Mouse (Mus musculus) midbrain, embryonic 13.5 days (tissue): ENCODE measurements around the gene Cacng2. TPM values are rescaled to one million over a fixed set of nuclear protein-coding genes. Genes with fewer than 3 reads are reported as not detected.
A peak's percentile ranks its signal among the peaks of the same experiment; 100 is the strongest.

Experiments used
- ATAC-seq: fragments of 200-750 bp; cut with Nextera tagmentation; 2 replicates; pipeline ENCODE4 v1.8.0; 2017; ENCODE audit warnings: mild to moderate bottlenecking, moderate TSS enrichment, moderate library complexity
- H3K27ac ChIP-seq: fragments of 300-500 bp; sonication (generic); 2 replicates; pipeline ENCODE4 v1.5.1; 2015; ENCODE audit warnings: inconsistent platforms, mild to moderate bottlenecking, moderate library complexity
- H3K27me3 ChIP-seq: fragments of 300-500 bp; sonication (generic); 2 replicates; pipeline ENCODE4 v1.6.1; 2015; ENCODE audit warnings: mild to moderate bottlenecking, inconsistent platforms
- H3K36me3 ChIP-seq: fragments of 300-500 bp; sonication (generic); 2 replicates; pipeline ENCODE4 v1.6.1; 2015; ENCODE audit warnings: mild to moderate bottlenecking, inconsistent platforms
- H3K4me1 ChIP-seq: fragments of 300-500 bp; sonication (generic); replicated peaks from 2 replicates; pipeline ENCODE4 v1.6.1; 2015; ENCODE audit warnings: inconsistent platforms
- H3K4me2 ChIP-seq: fragments of 300-500 bp; sonication (generic); replicated peaks from 2 replicates; pipeline ENCODE4 v1.6.1; 2015; ENCODE audit warnings: moderate library complexity, mild to moderate bottlenecking, inconsistent platforms
- H3K4me3 ChIP-seq: fragments of 300-500 bp; sonication (generic); replicated peaks from 2 replicates; pipeline ENCODE4 v1.5.1; 2015; ENCODE audit warnings: mild to moderate bottlenecking, inconsistent platforms
- H3K9ac ChIP-seq: fragments of 300-500 bp; sonication (generic); replicated peaks from 2 replicates; pipeline ENCODE4 v1.6.1; 2015; ENCODE audit warnings: mild to moderate bottlenecking, inconsistent platforms
- H3K9me3 ChIP-seq: fragments of 300-500 bp; sonication (generic); 2 replicates; pipeline ENCODE4 v1.6.1; 2016; ENCODE audit warnings: mild to moderate bottlenecking, inconsistent platforms
- WGBS: fragments of 180-500 bp; shearing (Covaris S2); methylation state at CpG from one replicate; pipeline ENCODE4 v1.1.7; 2015; 5-methylcytosine and 5-hydroxymethylcytosine counted together
- polyA plus RNA-seq: library from polyadenylated mRNA; unstranded; fragments of >200 nt; fragmentation: Nextera tagmentation; extraction: Ambion mirVana; gene quantifications from 2 replicates; pipeline ENCODE4 v1.2.1, GENCODE M21; 2015

Gene Cacng2
- polyA plus RNA-seq, 1 experiment from 2014 or later, result 9.0 TPM

- ATAC-seq, result no peak
- H3K36me3 ChIP-seq, result no peaks in the 10 kb centered on the region
- peaks cover 38% of the 10 kb centered on the region for H3K4me1 ChIP-seq
- no peak overlapping the region for H3K9ac ChIP-seq
- no peak overlapping the region for H3K4me3 ChIP-seq
- 73% methylated on average over 7 of the region's 7 CpGs for whole genome bisulfite sequencing
- no peak overlapping the region for H3K4me2 ChIP-seq
- H3K27me3 ChIP-seq, result no peaks in the 10 kb centered on the region
- H3K9me3 ChIP-seq, result no peaks in the 10 kb centered on the region
- H3K27ac ChIP-seq, result no peak overlapping the region
Observed at GRCm38 (mm10) chr15:78081384-78081783, 38.4 kb downstream of the Cacng2 start.

GRCm38 (mm10) chr15:78080326-78080725 lies 39.5 kb downstream of the Cacng2 start:
- 85% methylated on average over 4 of the region's 4 CpGs for WGBS
- Histone ChIP-seq H3K9ac (no peak overlapping the region), H3K27me3 (no peaks in the 10 kb centered on the region)

GRCm38 (mm10) chr15:78078776-78079628 lies 40.8 kb downstream of the Cacng2 start:
- WGBS, result 73% methylated on average over 15 of the region's 15 CpGs
- no peaks in the 10 kb centered on the region for H3K9me3 ChIP-seq
- H3K9ac ChIP-seq, result 0 out of 2 replicates have a peak overlapping the region, but pooled peaks have one; percentile 10
- H3K4me1 ChIP-seq, result peaks cover 34% of the 10 kb centered on the region
- no peak overlapping the region for H3K4me3 ChIP-seq
- no peak for ATAC-seq
- no peak overlapping the region for H3K4me2 ChIP-seq
- H3K36me3 ChIP-seq, result no peaks in the 10 kb centered on the region
- no peaks in the 10 kb centered on the region for H3K27me3 ChIP-seq
- no peak overlapping the region for H3K27ac ChIP-seq

More at GRCm38 (mm10) chr15:78080326-78080725, 39.5 kb downstream of the Cacng2 start:
- no peak overlapping the region for H3K4me2 ChIP-seq
- ATAC-seq, result no peak
- no peak overlapping the region for H3K4me3 ChIP-seq
- H3K36me3 ChIP-seq, result no peaks in the 10 kb centered on the region
- H3K4me1 ChIP-seq, result peaks cover 34% of the 10 kb centered on the region
- no peak overlapping the region for H3K27ac ChIP-seq
- H3K9me3 ChIP-seq, result no peaks in the 10 kb centered on the region

GRCm38 (mm10) chr15:78078206-78078605 lies 41.6 kb downstream of the Cacng2 start:
- no peaks in the 10 kb centered on the region for H3K27me3 ChIP-seq
- H3K9me3 ChIP-seq, result no peaks in the 10 kb centered on the region
- WGBS, result 77% methylated on average over 5 of the region's 5 CpGs
- no peak for ATAC-seq
- H3K4me2 ChIP-seq, result no peak overlapping the region
- H3K4me3 ChIP-seq, result no peak overlapping the region
- no peak overlapping the region for H3K9ac ChIP-seq
- H3K4me1 ChIP-seq, result peaks cover 27% of the 10 kb centered on the region
- no peak overlapping the region for H3K27ac ChIP-seq
- no peaks in the 10 kb centered on the region for H3K36me3 ChIP-seq

- Histone ChIP-seq H3K4me3 (no peak overlapping the region), H3K27ac (no peak overlapping the region), H3K4me1 (peaks cover 9% of the 10 kb centered on the region; the same call in 1 of the 2 replicates), H3K36me3 (no peaks in the 10 kb centered on the region), H3K9ac (no peak overlapping the region), H3K9me3 (no peaks in the 10 kb centered on the region), H3K27me3 (no peaks in the 10 kb centered on the region), H3K4me2 (no peak overlapping the region)
- no peak for ATAC-seq
- WGBS, result 39% methylated on average over 3 of the region's 3 CpGs
Observed at GRCm38 (mm10) chr15:78075921-78076320, 43.9 kb downstream of the Cacng2 start.

GRCm38 (mm10) chr15:78073109-78073508 lies 46.7 kb downstream of the Cacng2 start:
- ATAC-seq, result no peak
- no peak overlapping the region for H3K4me2 ChIP-seq
- H3K27ac ChIP-seq, result no peak overlapping the region
- H3K4me1 ChIP-seq, result no peaks in the 10 kb centered on the region
- 85% methylated on average over 7 of the region's 7 CpGs for WGBS
- no peaks in the 10 kb centered on the region for H3K27me3 ChIP-seq
- H3K36me3 ChIP-seq, result no peaks in the 10 kb centered on the region
- H3K9me3 ChIP-seq, result no peaks in the 10 kb centered on the region
- no peak overlapping the region for H3K4me3 ChIP-seq
- no peak overlapping the region for H3K9ac ChIP-seq

GRCm38 (mm10) chr15:78066475-78066874 lies 53.4 kb downstream of the Cacng2 start:
- ATAC-seq, result no peak
- no peaks in the 10 kb centered on the region for H3K36me3 ChIP-seq
- H3K9ac ChIP-seq, result no peak overlapping the region
- H3K4me3 ChIP-seq, result no peak overlapping the region
- 3% methylated on average over 5 of the region's 5 CpGs for WGBS
- H3K4me2 ChIP-seq, result no peak overlapping the region
- no peak overlapping the region for H3K27ac ChIP-seq
- H3K9me3 ChIP-seq, result no peaks in the 10 kb centered on the region
- no peaks in the 10 kb centered on the region for H3K27me3 ChIP-seq
- H3K4me1 ChIP-seq, result peaks cover 24% of the 10 kb centered on the region

- no peak for ATAC-seq
- 11% methylated on average over 5 of the region's 5 CpGs for WGBS
- Histone ChIP-seq H3K4me1 (peaks cover 24% of the 10 kb centered on the region), H3K9me3 (no peaks in the 10 kb centered on the region), H3K4me3 (no peak overlapping the region), H3K36me3 (no peaks in the 10 kb centered on the region), H3K27ac (no peak overlapping the region; the same call in 1 of the 2 replicates), H3K27me3 (no peaks in the 10 kb centered on the region), H3K4me2 (no peak overlapping the region), H3K9ac (no peak overlapping the region)
Observed at GRCm38 (mm10) chr15:78065541-78065940, 54.3 kb downstream of the Cacng2 start.

GRCm38 (mm10) chr15:78064340-78064739 lies 55.5 kb downstream of the Cacng2 start:
- Histone ChIP-seq H3K27ac (peak overlapping the region; percentile 57), H3K36me3 (no peaks in the 10 kb centered on the region), H3K9me3 (no peaks in the 10 kb centered on the region), H3K27me3 (no peaks in the 10 kb centered on the region), H3K4me1 (peaks cover 24% of the 10 kb centered on the region), H3K4me2 (no peak overlapping the region), H3K9ac (no peak overlapping the region), H3K4me3 (no peak overlapping the region)
- ATAC-seq, result no peak
- 43% methylated on average over 6 of the region's 6 CpGs for WGBS

GRCm38 (mm10) chr15:78062467-78062866 lies 57.4 kb downstream of the Cacng2 start:
- H3K9me3 ChIP-seq, result no peaks in the 10 kb centered on the region
- ATAC-seq, result no peak
- WGBS, result 73% methylated on average over 14 of the region's 14 CpGs
- peaks cover 24% of the 10 kb centered on the region for H3K4me1 ChIP-seq
- H3K4me3 ChIP-seq, result no peak overlapping the region
- H3K27me3 ChIP-seq, result no peaks in the 10 kb centered on the region
- no peak overlapping the region for H3K9ac ChIP-seq
- no peaks in the 10 kb centered on the region for H3K36me3 ChIP-seq
- no peak overlapping the region for H3K27ac ChIP-seq
- H3K4me2 ChIP-seq, result no peak overlapping the region

- 89% methylated on average over 1 of the region's 1 CpGs for WGBS
- Histone ChIP-seq H3K4me2 (no peak overlapping the region), H3K27ac (no peak overlapping the region), H3K4me1 (no peaks in the 10 kb centered on the region), H3K9ac (no peak overlapping the region), H3K36me3 (no peaks in the 10 kb centered on the region), H3K27me3 (no peaks in the 10 kb centered on the region), H3K9me3 (no peaks in the 10 kb centered on the region), H3K4me3 (no peak overlapping the region)
- no peak for ATAC-seq
Observed at GRCm38 (mm10) chr15:78056930-78057329, 62.9 kb downstream of the Cacng2 start.

- Histone ChIP-seq H3K27ac (no peak overlapping the region), H3K9me3 (no peaks in the 10 kb centered on the region), H3K36me3 (no peaks in the 10 kb centered on the region), H3K4me2 (no peak overlapping the region), H3K27me3 (no peaks in the 10 kb centered on the region), H3K9ac (no peak overlapping the region), H3K4me1 (no peaks in the 10 kb centered on the region; the same call in 1 of the 2 replicates), H3K4me3 (no peak overlapping the region)
- 90% methylated on average over 10 of the region's 10 CpGs for WGBS
- ATAC-seq, result no peak
Observed at GRCm38 (mm10) chr15:78050682-78051081, 69.1 kb downstream of the Cacng2 start.
